Mouse (Mus musculus) small intestine, adult 2 months (tissue): ENCODE results near the gene Nat8f2. TPM values are rescaled to one million over a fixed set of nuclear protein-coding genes. Genes with fewer than 3 reads are reported as not detected.

Source experiments
- H3K27ac ChIP-seq: fragments of 200-500 bp; 2 replicates; pipeline ENCODE4 v1.5.1; 2012; ENCODE audit warnings: low read depth, low read length, control low read depth, inconsistent platforms; ENCODE audit not compliant: insufficient read depth
- H3K27me3 ChIP-seq: fragments of 200-500 bp; 2 replicates; pipeline ENCODE4 v1.6.1; 2012; ENCODE audit warnings: mild to moderate bottlenecking, moderate library complexity, low read length, inconsistent platforms; ENCODE audit not compliant: control insufficient read depth, insufficient read depth
- H3K36me3 ChIP-seq: fragments of 200-500 bp; 2 replicates; pipeline ENCODE4 v1.6.1; 2012; ENCODE audit warnings: mild to moderate bottlenecking, low read length, control low read depth, inconsistent platforms; ENCODE audit not compliant: control insufficient read depth, insufficient read depth
- H3K4me1 ChIP-seq: fragments of 200-500 bp; 2 replicates; pipeline ENCODE4 v1.6.1; 2012; ENCODE audit warnings: low read length, inconsistent platforms, mixed read lengths; ENCODE audit not compliant: control insufficient read depth, insufficient read depth, insufficient read length
- H3K4me3 ChIP-seq: fragments of 200-500 bp; 2 replicates; pipeline ENCODE4 v1.5.1; 2012; ENCODE audit warnings: low read depth, mild to moderate bottlenecking, control low read depth, inconsistent platforms, low read length, moderate library complexity
- CTCF ChIP-seq: fragments of 200-500 bp; IDR thresholded peaks from 2 replicates; pipeline ENCODE4 v1.5.1; 2012; ENCODE audit warnings: low read depth, mild to moderate bottlenecking, control low read depth, inconsistent platforms, low read length, moderate library complexity, mixed read lengths; ENCODE audit not compliant: insufficient replicate concordance, insufficient read length; ENCODE audit errors: extremely low read depth
- POLR2A ChIP-seq: fragments of 200-500 bp; IDR thresholded peaks from 2 replicates; pipeline ENCODE4 v1.6.1; 2012; ENCODE audit warnings: low read depth, mild to moderate bottlenecking, control low read depth, inconsistent platforms, low read length, moderate library complexity
- WGBS: fragments of 180-500 bp; shearing (Covaris S2); methylation state at CpG from one replicate; pipeline ENCODE4 v1.1.7; 2018; 5-methylcytosine and 5-hydroxymethylcytosine counted together
- polyA plus RNA-seq: library from polyadenylated mRNA; depleted of rRNA; stranded (reverse); fragments of >200 nt; gene quantifications from 2 replicates; pipeline ENCODE4 v1.2.3, GENCODE M21; 2012; rRNA removed

Nat8f2 gene
- polyA plus RNA-seq, 1 experiment, result 0.23 TPM

GRCm38 (mm10) chr6:85829462-85829861, 39.5 kb downstream of the Nat8f2 start:
- Histone ChIP-seq H3K4me1 (peaks cover 30% of the 10 kb centered on the region), H3K36me3 (no peaks in the 10 kb centered on the region), H3K27ac (no peak overlapping the region), H3K4me3 (no peak overlapping the region), H3K27me3 (no peaks in the 10 kb centered on the region)
- WGBS, result 91% methylated on average over 1 of the region's 1 CpGs
- TF ChIP-seq CTCF (no peak), POLR2A (no peak)

- TF ChIP-seq POLR2A (no peak), CTCF (no peak)
- WGBS, result 80% methylated on average over 2 of the region's 2 CpGs
Measured at GRCm38 (mm10) chr6:85825886-85826285, 43.1 kb downstream of the Nat8f2 start.

GRCm38 (mm10) chr6:85823382-85824090, 45.4 kb downstream of the Nat8f2 start:
- H3K27me3 ChIP-seq, result no peaks in the 10 kb centered on the region
- TF ChIP-seq CTCF (no peak), POLR2A (no peak)
- no peaks in the 10 kb centered on the region for H3K36me3 ChIP-seq
- peaks cover 21% of the 10 kb centered on the region; the same call in 1 of the 2 replicates for H3K4me1 ChIP-seq
- WGBS, result 30% methylated on average over 1 of the region's 1 CpGs
- H3K4me3 ChIP-seq, result no peak overlapping the region
- peak overlapping the region; percentile 79 for H3K27ac ChIP-seq

More at GRCm38 (mm10) chr6:85825886-85826285, 43.1 kb downstream of the Nat8f2 start:
- Histone ChIP-seq H3K4me1 (peaks cover 30% of the 10 kb centered on the region; the same call in 1 of the 2 replicates), H3K36me3 (no peaks in the 10 kb centered on the region), H3K27me3 (no peaks in the 10 kb centered on the region), H3K27ac (no peak overlapping the region), H3K4me3 (no peak overlapping the region)

GRCm38 (mm10) chr6:85822286-85822685, 46.7 kb downstream of the Nat8f2 start:
- no peaks in the 10 kb centered on the region for H3K36me3 ChIP-seq
- no peak for TF ChIP-seq CTCF
- no peak for TF ChIP-seq POLR2A
- WGBS, result 66% methylated on average over 4 of the region's 4 CpGs
- no peak overlapping the region for H3K4me3 ChIP-seq
- H3K4me1 ChIP-seq, result peaks cover 18% of the 10 kb centered on the region; the same call in 1 of the 2 replicates
- H3K27ac ChIP-seq, result peak overlapping the region; percentile 58
- no peaks in the 10 kb centered on the region for H3K27me3 ChIP-seq

- no peaks in the 10 kb centered on the region for H3K27me3 ChIP-seq
- H3K4me3 ChIP-seq, result peak within 1 kb of the TSS; percentile 42
- peak within 1 kb of the TSS; percentile 95 for H3K27ac ChIP-seq
- 41% methylated on average over 5 of the region's 5 CpGs for WGBS
- H3K36me3 ChIP-seq, result no peaks in the 10 kb centered on the region
- peaks cover 18% of the 10 kb centered on the region; the same call in 1 of the 2 replicates for H3K4me1 ChIP-seq
- no peak for TF ChIP-seq CTCF
- TF ChIP-seq POLR2A, result no peak
Measured at GRCm38 (mm10) chr6:85820837-85821236, 48.1 kb downstream of the Nat8f2 start, which contains the start of the genes Nat8f6 and Nat8f5. Nat8f6 (minus strand) TSS chr6:85820954. Nat8f5 (minus strand) TSS chr6:85820972.

GRCm38 (mm10) chr6:85818338-85818737, 50.6 kb downstream of the Nat8f2 start:
- no peak overlapping the region for H3K27ac ChIP-seq
- 70% methylated on average over 1 of the region's 1 CpGs for WGBS
- H3K4me3 ChIP-seq, result no peak overlapping the region
- no peak for TF ChIP-seq CTCF
- no peaks in the 10 kb centered on the region for H3K36me3 ChIP-seq
- peaks cover 10% of the 10 kb centered on the region; the same call in 1 of the 2 replicates for H3K4me1 ChIP-seq
- no peaks in the 10 kb centered on the region for H3K27me3 ChIP-seq

Other genes with a start within 250 kb of the Nat8f2 start
- 1.0 and 1.1 TPM in 2 replicates for gene Nat8f7, start 156.0 kb downstream of the Nat8f2 start, polyA plus RNA-seq
- 0.62 and 2.8 TPM in 2 replicates for gene Nat8f3, start 103.4 kb downstream of the Nat8f2 start, polyA plus RNA-seq
- 1.9 and 2.3 TPM in 2 replicates for gene Nat8f6, start 48.2 kb downstream of the Nat8f2 start, polyA plus RNA-seq
- gene Nat8f5, start 48.2 kb downstream of the Nat8f2 start, polyA plus RNA-seq, result 14.4 and 46.1 TPM in 2 replicates
- gene Nat8, start 37.1 kb downstream of the Nat8f2 start, polyA plus RNA-seq, result 60.8 and 66.8 TPM in 2 replicates
- gene Nat8f4, start 35.7 kb upstream of the Nat8f2 start, polyA plus RNA-seq, result 15.6 and 32.6 TPM in 2 replicates
- gene Tprkb, start 42.7 kb upstream of the Nat8f2 start, polyA plus RNA-seq, result 6.8 and 16.0 TPM in 2 replicates
- 16.0 and 21.4 TPM in 2 replicates for gene Nat8f1, start 46.5 kb upstream of the Nat8f2 start, polyA plus RNA-seq
- 8.2 and 18.7 TPM in 2 replicates for gene Dusp11, start 92.5 kb upstream of the Nat8f2 start, polyA plus RNA-seq
- gene Figla, start 147.0 kb upstream of the Nat8f2 start, polyA plus RNA-seq, result not detected in 2 replicates
- 0.30 and 1.5 TPM in 2 replicates for gene Add2, start 159.5 kb upstream of the Nat8f2 start, polyA plus RNA-seq